Mouse (Mus musculus) kidney, postnatal 14 days (tissue): ENCODE results near the gene Olfr308.
"Not testable (repeated sequence)": the region's sequence is repeated elsewhere in the genome, so short reads cannot be mapped to it uniquely, and the experiment has no call there.

ENCODE experiments used
- DNase-seq: peaks from one replicate; pipeline ENCODE4 v3.0.0; 2022; ENCODE audit warnings: mixed read lengths

Gene Olfr308

DNA sequence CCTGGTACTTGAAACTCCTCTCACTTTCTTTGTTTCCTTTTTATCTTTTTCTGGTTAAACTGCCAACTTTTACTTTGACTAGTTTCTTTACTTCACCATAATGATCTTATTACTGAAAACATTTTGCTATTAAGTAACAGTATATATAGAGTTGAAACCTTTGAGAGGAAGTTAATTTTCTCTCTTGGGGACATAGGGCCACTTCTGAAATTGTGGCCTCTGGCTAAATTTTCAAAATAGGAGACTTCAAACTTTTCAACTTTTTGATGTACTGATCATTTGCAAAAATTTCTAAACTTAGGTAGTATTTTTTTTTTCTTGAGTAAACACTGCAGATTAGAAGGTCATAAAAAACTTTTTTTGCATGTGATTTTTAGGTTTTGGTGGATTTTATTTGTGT, at the start of gene Olfr308:
Gene Olfr308, minus strand, starts transcription at position 101 of the 400 bp plus-strand sequence.
- DNase-seq: no peak

DNA sequence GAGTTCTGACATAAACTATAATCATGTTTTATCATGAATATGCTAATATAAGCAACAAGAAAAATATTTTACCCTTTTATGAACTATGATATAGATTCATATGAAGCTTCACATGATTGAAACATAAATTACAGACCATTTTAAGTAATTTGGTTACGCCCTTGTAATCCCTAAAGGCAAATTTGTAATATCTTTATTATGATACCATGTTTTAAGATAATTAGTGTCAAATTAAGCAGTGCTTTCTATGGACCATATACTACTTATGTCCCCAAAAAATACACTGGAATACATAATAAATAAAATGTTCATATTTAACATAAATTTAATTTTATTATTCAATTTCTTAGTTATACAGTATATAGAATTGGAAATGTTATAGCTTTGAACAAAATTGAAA, 41.4 kb upstream of the Olfr308 start, which contains the start of gene Olfr305:
Gene Olfr305, minus strand, starts transcription at position 101 of the 400 bp plus-strand sequence.
- no peak for DNase-seq

DNA sequence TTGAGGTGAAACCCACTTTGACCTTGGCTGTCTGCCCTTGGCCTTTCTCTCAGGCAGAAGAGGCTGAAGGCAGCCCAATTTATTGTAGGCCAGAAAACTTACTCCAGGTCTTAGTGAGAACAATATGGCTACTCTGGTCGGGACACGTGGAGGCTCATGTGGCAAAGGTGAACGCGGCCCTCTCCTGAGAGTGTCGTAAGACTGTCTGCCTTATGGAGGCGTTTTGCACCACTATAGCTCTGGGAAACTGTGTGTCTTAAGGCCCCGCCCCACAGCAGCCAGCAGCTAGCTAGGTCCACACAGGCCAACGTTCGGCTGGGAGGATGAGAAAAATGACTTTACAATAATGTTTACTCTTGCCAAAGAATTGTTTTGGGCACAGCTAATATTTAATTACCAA, 20.9 kb upstream of the Olfr308 start:
- not testable (repeated sequence) for DNase-seq

DNA sequence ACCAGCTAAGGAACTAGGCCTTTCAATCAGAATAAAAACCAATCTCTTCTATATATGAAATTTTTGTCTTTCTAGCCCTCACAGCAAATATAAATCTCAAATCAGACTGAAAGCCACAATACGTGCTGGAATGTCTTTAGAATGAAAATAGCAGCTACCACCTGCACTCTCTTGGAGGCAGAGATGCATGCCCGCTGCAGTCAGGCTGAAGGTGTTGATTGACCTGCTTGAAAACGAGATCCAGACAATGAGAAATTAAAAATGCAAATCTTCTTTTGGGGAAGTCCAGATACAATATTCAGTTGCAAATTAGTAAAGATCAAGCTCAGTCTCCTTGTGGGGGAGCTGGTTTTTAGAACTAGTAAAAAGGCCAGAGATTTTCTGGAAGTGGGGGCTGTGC, 18.8 kb upstream of the Olfr308 start:
- no peak for DNase-seq

- DNase-seq: no peak
Measured at GRCm38 (mm10) chr7:86342881-86343565, 17.6 kb upstream of the Olfr308 start.

DNA sequence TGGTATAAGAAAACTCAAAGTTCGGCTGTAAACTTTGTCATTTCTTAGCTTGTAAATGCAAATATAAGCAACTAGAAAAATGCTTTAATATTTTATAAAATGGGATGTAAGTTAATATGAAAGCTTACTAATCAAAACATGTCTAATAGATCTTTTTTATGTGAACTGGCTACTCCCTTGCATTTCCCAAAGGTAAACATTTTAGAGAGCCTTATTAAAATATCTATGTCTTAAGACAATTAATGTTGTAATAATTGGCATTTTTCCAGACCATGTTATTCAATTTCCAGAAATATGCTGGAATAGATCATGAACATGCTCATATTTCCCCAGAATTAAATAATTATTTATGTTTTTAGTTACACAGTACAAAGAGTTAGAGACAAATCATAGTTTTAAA, 12.1 kb upstream of the Olfr308 start, which contains the start of gene Olfr307:
Gene Olfr307, minus strand, starts transcription at position 101 of the 400 bp plus-strand sequence.
- DNase-seq: no peak

GRCm38 (mm10) chr7:86321323-86321722, 4.1 kb downstream of the Olfr308 start:
- DNase-seq: no peak

DNA sequence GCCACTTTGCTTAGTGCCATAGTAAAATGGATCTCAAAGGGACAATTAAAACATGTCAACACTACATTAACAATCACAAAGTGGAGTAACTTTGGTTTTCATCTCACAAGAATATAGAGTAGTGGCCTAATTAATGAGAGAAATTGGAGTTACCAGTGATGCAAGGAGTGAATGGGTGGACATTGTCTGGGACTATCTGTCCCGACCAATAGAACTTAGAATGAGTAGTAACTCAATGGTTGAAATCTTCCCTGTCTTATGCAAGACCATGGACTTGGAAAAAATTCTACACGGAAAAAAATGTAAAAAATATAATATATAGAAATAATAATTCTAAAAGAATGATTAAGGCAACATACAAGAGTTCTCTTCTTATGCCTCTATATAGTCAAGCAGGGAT, 11.8 kb downstream of the Olfr308 start, which contains the start of gene Olfr309:
Gene Olfr309, minus strand, starts transcription at position 101 of the 400 bp plus-strand sequence.
- no peak for DNase-seq

DNA sequence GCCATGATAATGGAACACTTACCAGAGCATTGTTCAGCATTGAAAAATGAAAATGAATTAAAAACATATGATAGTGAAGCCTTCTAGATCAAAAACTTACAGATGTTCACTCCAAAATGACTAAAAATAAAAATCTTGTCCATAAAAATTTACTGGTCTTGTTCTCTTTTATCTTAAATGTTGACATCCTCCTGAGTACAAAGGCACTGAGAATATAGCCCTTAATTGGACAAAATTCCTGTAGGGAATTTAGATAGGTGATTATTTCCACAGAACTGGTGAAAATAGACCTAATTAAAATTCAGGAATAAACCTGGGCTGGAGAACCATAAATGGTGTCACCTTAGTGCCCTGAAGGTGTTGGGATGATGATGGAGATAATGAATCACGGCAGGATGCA, 48.4 kb downstream of the Olfr308 start, which contains the start of gene Olfr310:
Gene Olfr310, minus strand, starts transcription at position 101 of the 400 bp plus-strand sequence.
- DNase-seq: no peak
